Comparison of ENCODE assay signal across 8 mouse cellular contexts in the genomic region with DNA sequence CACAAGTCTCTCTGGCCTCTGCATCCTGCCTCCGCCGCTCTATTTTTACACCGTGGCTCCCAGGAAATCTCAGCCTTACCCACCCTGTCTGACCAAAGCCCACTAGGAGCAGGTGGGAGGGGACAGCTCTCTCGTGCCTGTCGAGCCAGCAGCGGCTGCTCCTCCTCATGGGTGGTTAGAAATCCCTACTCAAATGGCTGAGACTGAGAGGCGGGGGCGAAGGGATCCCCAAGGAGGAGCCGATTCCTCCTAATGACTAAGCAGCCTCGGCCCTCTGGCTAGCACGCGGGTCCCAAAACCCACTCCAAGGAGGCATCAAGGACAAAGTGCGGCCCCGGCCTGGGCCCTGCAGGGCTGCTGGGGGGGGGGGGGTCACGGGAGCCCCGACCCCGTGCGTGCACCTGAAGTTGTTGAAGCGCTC. TPM values are rescaled to one million over a fixed set of nuclear protein-coding genes. Genes with fewer than 3 reads are reported as not detected.
DNase-seq lines count a peak whose midpoint lies in the region; ATAC-seq and TF ChIP-seq lines count a peak whose summit lies in the region.

No protein-coding gene starts in this region.

- no peaks in the 10 kb centered on the region for H3K9me3 ChIP-seq in ES-E14 (ENCODE audit: control insufficient read depth, insufficient read depth, low read depth, low read length)
- H3K9me3 ChIP-seq in forebrain, embryonic 12.5 days: no peaks in the 10 kb centered on the region
- no peaks in the 10 kb centered on the region for H3K9me3 ChIP-seq in heart, embryonic 14.5 days (ENCODE audit: control insufficient read depth, low read length)
- no peaks in the 10 kb centered on the region for H3K9me3 ChIP-seq in liver, embryonic 13.5 days (replicated peaks)
- H3K9me3 ChIP-seq in neural tube, embryonic 14.5 days (ENCODE audit: control insufficient read depth, low read length): no peaks in the 10 kb centered on the region

- peak overlapping the region; percentile 89 to 91 for H3K4me3 ChIP-seq in ES-E14 (ENCODE audit: insufficient read depth in 1 of 2, low read depth in 1 of 2, low read length in 2 of 2, poor library complexity in 1 of 2, severe bottlenecking in 1 of 2)
- H3K4me3 ChIP-seq in forebrain, embryonic 12.5 days (replicated peaks): peak overlapping the region; percentile 73
- peak overlapping the region; percentile 73 to 85 for H3K4me3 ChIP-seq in heart, embryonic 14.5 days (ENCODE audit: control insufficient read depth in 1 of 2, insufficient read depth in 1 of 2, low read depth in 1 of 2, low read length in 2 of 2)
- H3K4me3 ChIP-seq in liver, embryonic 13.5 days (replicated peaks): peak overlapping the region; percentile 80
- H3K4me3 ChIP-seq in neural tube, embryonic 14.5 days (ENCODE audit: low read depth, low read length): peak overlapping the region; percentile 63

- peaks cover 38% of the 10 kb centered on the region for H3K36me3 ChIP-seq in ES-E14 (ENCODE audit: control insufficient read depth, insufficient read depth, low read length, poor library complexity, severe bottlenecking)
- peaks cover 35% of the 10 kb centered on the region for H3K36me3 ChIP-seq in forebrain, embryonic 12.5 days (replicated peaks)
- peaks cover 41% of the 10 kb centered on the region for H3K36me3 ChIP-seq in heart, embryonic 14.5 days (ENCODE audit: control insufficient read depth, insufficient read depth, low read length)
- peaks cover 39% of the 10 kb centered on the region for H3K36me3 ChIP-seq in liver, embryonic 13.5 days
- peaks cover 9% of the 10 kb centered on the region; the same call in 1 of the 2 replicates for H3K36me3 ChIP-seq in neural tube, embryonic 14.5 days (ENCODE audit: control insufficient read depth, insufficient read depth, low read length)

- DNase-seq in ES-E14 (ENCODE audit: low read depth, low spot score): no peak
- peak; percentile 54 to 62 for DNase-seq in adrenal gland, postnatal 36 days
- peak; percentile 71 for DNase-seq in kidney, postnatal 10 days
- DNase-seq in liver, embryonic 13.5 days: peak; percentile 37
- DNase-seq in urinary bladder, postnatal 36 days (ENCODE audit: low spot score in 2 of 2): peak; percentile 38 to 57

- peak overlapping the region; percentile 81 for H3K4me2 ChIP-seq in forebrain, embryonic 12.5 days
- H3K4me2 ChIP-seq in heart, embryonic 14.5 days (ENCODE audit: low read length): peak overlapping the region; percentile 87
- H3K4me2 ChIP-seq in liver, embryonic 13.5 days: peak overlapping the region; percentile 96
- H3K4me2 ChIP-seq in neural tube, embryonic 14.5 days (ENCODE audit: low read depth, low read length): peak overlapping the region; percentile 78

- in situ Hi-C loops in ES-E14 (cut with MboI; ENCODE audit: low sequenced_read_pairs in 2 of 2, unreplicated experiment in 2 of 2): no loop called here

- H3K4me1 ChIP-seq in ES-E14 (ENCODE audit: control insufficient read depth in 2 of 2, insufficient read depth in 2 of 2, low read length in 2 of 2, poor library complexity in 1 of 2): peaks cover 2 to 11% of the 10 kb centered on the region in 2 experiments; a peak in 2 of 4 replicates
- peaks cover 26% of the 10 kb centered on the region for H3K4me1 ChIP-seq in forebrain, embryonic 12.5 days
- H3K4me1 ChIP-seq in heart, embryonic 14.5 days (ENCODE audit: control insufficient read depth in 2 of 2, insufficient read depth in 2 of 2, low read length in 2 of 2): peaks cover 28 to 55% of the 10 kb centered on the region in 2 experiments
- H3K4me1 ChIP-seq in liver, embryonic 13.5 days (replicated peaks): peaks cover 83% of the 10 kb centered on the region
- H3K4me1 ChIP-seq in neural tube, embryonic 14.5 days (ENCODE audit: control insufficient read depth, insufficient read depth, low read length): peaks cover 14% of the 10 kb centered on the region

- under 1% methylated on average over 18 of the region's 19 CpGs for WGBS in forebrain, embryonic 12.5 days
- 0% methylated on average over 19 of the region's 19 CpGs for WGBS in heart, embryonic 14.5 days
- WGBS in liver, embryonic 13.5 days (ENCODE audit: insufficient replicate concordance): under 1% methylated on average over 19 of the region's 19 CpGs
- WGBS in neural tube, embryonic 14.5 days: under 1% methylated on average over 19 of the region's 19 CpGs

- H3K27ac ChIP-seq in ES-E14 (ENCODE audit: insufficient read depth, low read depth, low read length, poor library complexity, severe bottlenecking): peak overlapping the region; percentile 54
- peak overlapping the region; percentile 88 for H3K27ac ChIP-seq in forebrain, embryonic 12.5 days
- peak overlapping the region; percentile 87 to 98 for H3K27ac ChIP-seq in heart, embryonic 14.5 days (replicated peaks in 1 of 2; ENCODE audit: control insufficient read depth in 1 of 2, insufficient read depth in 1 of 2, low read depth in 2 of 2, low read length in 2 of 2)
- peak overlapping the region; percentile 84 for H3K27ac ChIP-seq in liver, embryonic 13.5 days
- peak overlapping the region; percentile 70 for H3K27ac ChIP-seq in neural tube, embryonic 14.5 days (ENCODE audit: low read depth, low read length)

- H3K9ac ChIP-seq in ES-E14 (ENCODE audit: insufficient read depth, low read depth, low read length, poor library complexity, severe bottlenecking): peak overlapping the region; percentile 75
- peak overlapping the region; percentile 87 for H3K9ac ChIP-seq in forebrain, embryonic 12.5 days
- H3K9ac ChIP-seq in heart, embryonic 14.5 days (ENCODE audit: low read length): peak overlapping the region; percentile 98
- peak overlapping the region; percentile 87 for H3K9ac ChIP-seq in liver, embryonic 13.5 days
- peak overlapping the region; percentile 74 for H3K9ac ChIP-seq in neural tube, embryonic 14.5 days (replicated peaks; ENCODE audit: low read depth, low read length)

- ATAC-seq in forebrain, embryonic 12.5 days (ENCODE audit: low FRiP score): peak; percentile 42
- peak; percentile 6; the same call in 1 of the 2 replicates for ATAC-seq in heart, embryonic 14.5 days (ENCODE audit: insufficient number of reproducible peaks, insufficient read depth, low FRiP score, low read depth)
- ATAC-seq in liver, embryonic 13.5 days (ENCODE audit: low read depth): peak; percentile 12; the same call in 1 of the 2 replicates
- peak; percentile 5; the same call in 1 of the 2 replicates for ATAC-seq in neural tube, embryonic 14.5 days (ENCODE audit: low read depth)

- no peaks in the 10 kb centered on the region for H3K27me3 ChIP-seq in forebrain, embryonic 12.5 days
- no peaks in the 10 kb centered on the region for H3K27me3 ChIP-seq in heart, embryonic 14.5 days (ENCODE audit: control insufficient read depth, insufficient read depth, low read length)
- no peaks in the 10 kb centered on the region for H3K27me3 ChIP-seq in liver, embryonic 13.5 days
- H3K27me3 ChIP-seq in neural tube, embryonic 14.5 days (ENCODE audit: control insufficient read depth, insufficient read depth, low read length): no peaks in the 10 kb centered on the region

TF ChIP-seq in ES-E14, 5 proteins besides CTCF, POLR2A, EP300 and RAD21:
- TF ChIP-seq MAFK (IDR thresholded peaks at IDR 0.05; ENCODE audit: insufficient read depth, low read depth, low read length) (no peak), HCFC1 (IDR thresholded peaks at IDR 0.05; ENCODE audit: borderline replicate concordance, insufficient read depth, low read length) (no peak), ZC3H11A (IDR thresholded peaks at IDR 0.05; ENCODE audit: borderline replicate concordance, low read depth, low read length) (no peak), CHD2 (IDR thresholded peaks at IDR 0.05; ENCODE audit: low read depth, low read length) (no peak), ZNF384 (IDR thresholded peaks at IDR 0.05; ENCODE audit: low read depth, low read length) (no peak)

RNA-seq across cellular contexts. Expression of gene Gpi1, which starts 0.4 kb away (rescaled TPM):
- total RNA-seq in ES-E14 (2012; rRNA removed): 227 and 285 TPM in 2 replicates
- total RNA-seq in adrenal gland, postnatal 36 days (2021): 100 to 1,000 TPM; 373 to 429 TPM
- 260 and 266 TPM in 2 replicates for polyA plus RNA-seq in forebrain, embryonic 12.5 days (2016; fragmentation: Nextera tagmentation; extraction: Ambion mirVana)
- 834 and 845 TPM in 2 replicates for polyA plus RNA-seq in heart, embryonic 14.5 days (2014; fragmentation: Nextera tagmentation; extraction: Ambion mirVana)
- 137 and 150 TPM in 2 replicates for polyA plus RNA-seq in liver, embryonic 13.5 days (2015; fragmentation: Nextera tagmentation; extraction: Ambion mirVana)
- polyA plus RNA-seq in neural tube, embryonic 14.5 days (2014; fragmentation: Nextera tagmentation; extraction: Ambion mirVana): 273 and 278 TPM in 2 replicates

RNA-seq across cellular contexts. Expression of gene Gm6096, which starts 21.1 kb away (rescaled TPM):
- not detected in 2 replicates for total RNA-seq in ES-E14 (2012; rRNA removed)
- total RNA-seq in adrenal gland, postnatal 36 days (2021): not detected
- not detected in 2 replicates for polyA plus RNA-seq in forebrain, embryonic 12.5 days (2016; fragmentation: Nextera tagmentation; extraction: Ambion mirVana)
- 0.62 TPM in 1 of 2 replicates, not detected in the other for polyA plus RNA-seq in heart, embryonic 14.5 days (2014; fragmentation: Nextera tagmentation; extraction: Ambion mirVana)
- polyA plus RNA-seq in liver, embryonic 13.5 days (2015; fragmentation: Nextera tagmentation; extraction: Ambion mirVana): not detected in 2 replicates
- polyA plus RNA-seq in neural tube, embryonic 14.5 days (2014; fragmentation: Nextera tagmentation; extraction: Ambion mirVana): 0.85 TPM in 1 of 2 replicates, not detected in the other

RNA-seq across cellular contexts. Expression of gene Pdcd2l, which starts 33.2 kb away (rescaled TPM):
- 57.7 and 69.2 TPM in 2 replicates for total RNA-seq in ES-E14 (2012; rRNA removed)
- 10 to 100 TPM; 21.8 to 23.9 TPM for total RNA-seq in adrenal gland, postnatal 36 days (2021)
- polyA plus RNA-seq in forebrain, embryonic 12.5 days (2016; fragmentation: Nextera tagmentation; extraction: Ambion mirVana): 64.1 and 67.5 TPM in 2 replicates
- polyA plus RNA-seq in heart, embryonic 14.5 days (2014; fragmentation: Nextera tagmentation; extraction: Ambion mirVana): 52.3 and 54.3 TPM in 2 replicates
- 31.8 and 32.1 TPM in 2 replicates for polyA plus RNA-seq in liver, embryonic 13.5 days (2015; fragmentation: Nextera tagmentation; extraction: Ambion mirVana)
- 76.2 and 81.0 TPM in 2 replicates for polyA plus RNA-seq in neural tube, embryonic 14.5 days (2014; fragmentation: Nextera tagmentation; extraction: Ambion mirVana)
